18 mouse cellular contexts compared by ENCODE assay signal in genomic region chr2:132133436-132133835, GRCm38 (mm10).
"Had no signal": no experiment of that assay in that cellular context is flagged by ENCODE, and none has a peak within 500 bp of the region (broad histone marks: within the 10 kb centered on the region; RNA-seq: fewer than 3 reads in every experiment).

No protein-coding gene starts in this region.

- H3K9ac ChIP-seq: kidney, embryonic 15.5 days; limb, embryonic 13.5 days; liver, embryonic 14.5 days; liver, postnatal 0 days; lung, embryonic 14.5 days; neural tube, embryonic 12.5 days had no signal

- H3K36me3 ChIP-seq: kidney, embryonic 15.5 days; limb, embryonic 10.5 days; limb, embryonic 13.5 days; neural tube, embryonic 12.5 days had no signal

- H3K27me3 ChIP-seq: kidney, embryonic 15.5 days; limb, embryonic 13.5 days; neural tube, embryonic 12.5 days had no signal

- H3K4me3 ChIP-seq: kidney, embryonic 15.5 days; limb, embryonic 10.5 days; limb, embryonic 13.5 days; neural tube, embryonic 12.5 days had no signal

- H3K9me3 ChIP-seq: kidney, embryonic 15.5 days; limb, embryonic 10.5 days; limb, embryonic 13.5 days; neural tube, embryonic 12.5 days had no signal

- H3K27ac ChIP-seq: kidney, embryonic 15.5 days; limb, embryonic 10.5 days; limb, embryonic 13.5 days; liver, embryonic 14.5 days; macrophage; neural tube, embryonic 12.5 days had no signal

- ATAC-seq: liver, postnatal 0 days; lung, postnatal 0 days had no signal

- H3K4me2 ChIP-seq: kidney, embryonic 15.5 days; limb, embryonic 13.5 days; lung, embryonic 14.5 days; neural tube, embryonic 12.5 days had no signal

- DNase-seq: kidney, adult 8-10 months; kidney, postnatal 10 days; kidney, postnatal 36 days; liver; liver, postnatal 0 days; lung, embryonic 14.5 days; midbrain, embryonic 14.5 days; retina, postnatal 1 day; right cerebral cortex, postnatal 25 days; thymus, adult 18-20 months; thymus, postnatal 36 days had no signal
